Mouse (Mus musculus): ENCODE results near the gene Foxp3. TPM values are rescaled to one million over a fixed set of nuclear protein-coding genes. Genes with fewer than 3 reads are reported as not detected.

The Foxp3 gene
- total RNA-seq, 1 experiment: 0.49 TPM

- Histone ChIP-seq H3K9ac (ENCODE audit: insufficient read depth, low read depth, low read length, poor library complexity, severe bottlenecking) (no peak overlapping the region), H3K27ac (ENCODE audit: insufficient read depth, low read depth, low read length, poor library complexity, severe bottlenecking) (no peak overlapping the region), H3K4me1 (ENCODE audit: control insufficient read depth in 2 of 2, insufficient read depth in 2 of 2, low read length in 2 of 2, poor library complexity in 1 of 2) (peaks cover 0 to 2% of the 10 kb centered on the region in 2 experiments; a peak in 1 of 4 replicates), H3K36me3 (ENCODE audit: control insufficient read depth, insufficient read depth, low read length, poor library complexity, severe bottlenecking) (no peaks in the 10 kb centered on the region), H3K4me3 (ENCODE audit: insufficient read depth in 1 of 2, low read depth in 1 of 2, low read length in 2 of 2, poor library complexity in 1 of 2, severe bottlenecking in 1 of 2) (no peak overlapping the region), H3K9me3 (ENCODE audit: control insufficient read depth, insufficient read depth, low read depth, low read length) (no peaks in the 10 kb centered on the region)
- DNase-seq (ENCODE audit: low read depth, low spot score): no peak
- TF ChIP-seq CHD2 (IDR thresholded peaks at IDR 0.05; ENCODE audit: low read depth, low read length): no peak
- no peak for TF ChIP-seq ZNF384 (IDR thresholded peaks at IDR 0.05; ENCODE audit: low read depth, low read length)
- TF ChIP-seq ZC3H11A (IDR thresholded peaks at IDR 0.05; ENCODE audit: borderline replicate concordance, low read depth, low read length): no peak
- TF ChIP-seq HCFC1 (IDR thresholded peaks at IDR 0.05; ENCODE audit: borderline replicate concordance, insufficient read depth, low read length): no peak
- TF ChIP-seq MAFK (IDR thresholded peaks at IDR 0.05; ENCODE audit: insufficient read depth, low read depth, low read length): no peak
- in situ Hi-C loops (cut with MboI; ENCODE audit: low sequenced_read_pairs in 2 of 2, unreplicated experiment in 2 of 2): loop anchor here in 1 of 2 experiments (25.0 kb wide), 1 partner anchor 104 kb away; no protein-coding TSS in a partner anchor
These were observed 7.1 kb upstream of the Foxp3 start for GRCm38 (mm10) chrX:7566352-7566751.

- no peak overlapping the region for H3K4me3 ChIP-seq (ENCODE audit: insufficient read depth in 1 of 2, low read depth in 1 of 2, low read length in 2 of 2, poor library complexity in 1 of 2, severe bottlenecking in 1 of 2)
- TF ChIP-seq ZNF384 (IDR thresholded peaks at IDR 0.05; ENCODE audit: low read depth, low read length) (no peak), CHD2 (IDR thresholded peaks at IDR 0.05; ENCODE audit: low read depth, low read length) (no peak), ZC3H11A (IDR thresholded peaks at IDR 0.05; ENCODE audit: borderline replicate concordance, low read depth, low read length) (no peak), MAFK (IDR thresholded peaks at IDR 0.05; ENCODE audit: insufficient read depth, low read depth, low read length) (no peak)
- H3K9ac ChIP-seq (ENCODE audit: insufficient read depth, low read depth, low read length, poor library complexity, severe bottlenecking): no peak overlapping the region
- no peaks in the 10 kb centered on the region for H3K9me3 ChIP-seq (ENCODE audit: control insufficient read depth, insufficient read depth, low read depth, low read length)
- H3K27ac ChIP-seq (ENCODE audit: insufficient read depth, low read depth, low read length, poor library complexity, severe bottlenecking): no peak overlapping the region
- DNase-seq (ENCODE audit: low read depth, low spot score): no peak
- H3K4me1 ChIP-seq (ENCODE audit: control insufficient read depth in 2 of 2, insufficient read depth in 2 of 2, low read length in 2 of 2, poor library complexity in 1 of 2): peaks cover 0 to 9% of the 10 kb centered on the region in 2 experiments; a peak in 1 of 4 replicates
- H3K36me3 ChIP-seq (ENCODE audit: control insufficient read depth, insufficient read depth, low read length, poor library complexity, severe bottlenecking): no peaks in the 10 kb centered on the region
- in situ Hi-C loops (cut with MboI; ENCODE audit: low sequenced_read_pairs in 2 of 2, unreplicated experiment in 2 of 2): loop anchor here in 1 of 2 experiments (25.0 kb wide), 1 partner anchor 105 kb away; no protein-coding TSS in a partner anchor
These were observed 6.0 kb upstream of the Foxp3 start for GRCm38 (mm10) chrX:7567491-7567890.

- Histone ChIP-seq H3K9ac (ENCODE audit: insufficient read depth, low read depth, low read length, poor library complexity, severe bottlenecking) (no peak overlapping the region), H3K36me3 (ENCODE audit: control insufficient read depth, insufficient read depth, low read length, poor library complexity, severe bottlenecking) (peaks cover 2% of the 10 kb centered on the region; the same call in 1 of the 2 replicates), H3K27ac (ENCODE audit: insufficient read depth, low read depth, low read length, poor library complexity, severe bottlenecking) (no peak overlapping the region), H3K4me1 (ENCODE audit: control insufficient read depth in 2 of 2, insufficient read depth in 2 of 2, low read length in 2 of 2, poor library complexity in 1 of 2) (peaks cover 0 to 11% of the 10 kb centered on the region in 2 experiments; a peak in 1 of 4 replicates), H3K4me3 (ENCODE audit: insufficient read depth in 1 of 2, low read depth in 1 of 2, low read length in 2 of 2, poor library complexity in 1 of 2, severe bottlenecking in 1 of 2) (no peak overlapping the region), H3K9me3 (ENCODE audit: control insufficient read depth, insufficient read depth, low read depth, low read length) (no peaks in the 10 kb centered on the region)
- TF ChIP-seq ZC3H11A (IDR thresholded peaks at IDR 0.05; ENCODE audit: borderline replicate concordance, low read depth, low read length) (no peak), HCFC1 (IDR thresholded peaks at IDR 0.05; ENCODE audit: borderline replicate concordance, insufficient read depth, low read length) (no peak), CHD2 (IDR thresholded peaks at IDR 0.05; ENCODE audit: low read depth, low read length) (no peak), MAFK (IDR thresholded peaks at IDR 0.05; ENCODE audit: insufficient read depth, low read depth, low read length) (no peak), ZNF384 (IDR thresholded peaks at IDR 0.05; ENCODE audit: low read depth, low read length) (no peak)
- in situ Hi-C loops (cut with MboI; ENCODE audit: low sequenced_read_pairs in 2 of 2, unreplicated experiment in 2 of 2): loop anchor here in 1 of 2 experiments (25.0 kb wide), 1 partner anchor 108 kb away; no protein-coding TSS in a partner anchor
- DNase-seq (ENCODE audit: low read depth, low spot score): no peak
These were observed 2.8 kb upstream of the Foxp3 start for GRCm38 (mm10) chrX:7570481-7571175.

- in situ Hi-C loops (cut with MboI; ENCODE audit: low sequenced_read_pairs in 2 of 2, unreplicated experiment in 2 of 2): loop anchor here in 1 of 2 experiments (25.0 kb wide), 1 partner anchor 109 kb away; no protein-coding TSS in a partner anchor
These were observed 1.8 kb upstream of the Foxp3 start for GRCm38 (mm10) chrX:7571565-7572136.

More at GRCm38 (mm10) chrX:7571565-7572136, 1.8 kb upstream of the Foxp3 start:
- no peak for DNase-seq (ENCODE audit: low read depth, low spot score)
- H3K9me3 ChIP-seq (ENCODE audit: control insufficient read depth, insufficient read depth, low read depth, low read length): no peaks in the 10 kb centered on the region
- peaks cover 2% of the 10 kb centered on the region; the same call in 1 of the 2 replicates for H3K36me3 ChIP-seq (ENCODE audit: control insufficient read depth, insufficient read depth, low read length, poor library complexity, severe bottlenecking)
- no peak for TF ChIP-seq CHD2 (IDR thresholded peaks at IDR 0.05; ENCODE audit: low read depth, low read length)
- TF ChIP-seq ZC3H11A (IDR thresholded peaks at IDR 0.05; ENCODE audit: borderline replicate concordance, low read depth, low read length): no peak
- TF ChIP-seq ZNF384 (IDR thresholded peaks at IDR 0.05; ENCODE audit: low read depth, low read length): no peak
- no peak for TF ChIP-seq HCFC1 (IDR thresholded peaks at IDR 0.05; ENCODE audit: borderline replicate concordance, insufficient read depth, low read length)
- H3K4me1 ChIP-seq (ENCODE audit: control insufficient read depth in 2 of 2, insufficient read depth in 2 of 2, low read length in 2 of 2, poor library complexity in 1 of 2): peaks cover 0 to 11% of the 10 kb centered on the region in 2 experiments; a peak in 1 of 4 replicates
- H3K4me3 ChIP-seq (ENCODE audit: insufficient read depth in 1 of 2, low read depth in 1 of 2, low read length in 2 of 2, poor library complexity in 1 of 2, severe bottlenecking in 1 of 2): peak overlapping the region in 1 of 2 experiments; percentile 85; a peak in 1 of 4 replicates
- no peak overlapping the region for H3K27ac ChIP-seq (ENCODE audit: insufficient read depth, low read depth, low read length, poor library complexity, severe bottlenecking)
- peak overlapping the region; percentile 52; the same call in 1 of the 2 replicates for H3K9ac ChIP-seq (ENCODE audit: insufficient read depth, low read depth, low read length, poor library complexity, severe bottlenecking)

All from ES-E14 (cell line).